Mouse (Mus musculus): ENCODE data around the gene Evx2. TPM values are rescaled to one million over a fixed set of nuclear protein-coding genes. Genes with fewer than 3 reads are reported as not detected.

Evx2 gene
- not detected for total RNA-seq (2023)

DNA sequence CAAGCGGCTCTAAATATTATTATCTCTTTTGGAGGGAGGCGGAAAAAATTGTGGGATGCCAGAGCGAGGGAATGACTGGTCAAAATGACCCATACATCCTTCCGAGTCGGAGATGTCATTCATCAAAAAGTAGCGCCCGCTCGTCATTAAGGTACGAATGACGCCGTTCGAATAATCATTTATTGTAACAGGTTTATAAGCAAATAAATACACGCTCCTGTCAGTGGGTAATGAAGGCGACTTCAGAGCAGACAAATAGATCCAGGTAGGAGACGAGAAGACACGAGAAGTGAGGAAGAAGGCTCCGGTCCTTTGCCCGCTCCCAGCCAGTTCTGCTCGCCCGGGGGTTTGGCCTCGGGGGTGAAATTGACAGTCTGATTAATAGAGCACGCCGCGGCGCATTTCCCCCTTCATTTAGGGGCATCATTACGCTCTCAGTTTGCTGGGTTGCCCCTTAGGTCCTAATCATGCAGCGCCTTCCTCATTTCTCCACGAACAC, at the start of gene Evx2:
Gene Evx2, minus strand, starts transcription at position 51 of the 499 bp plus-strand sequence.

DNA sequence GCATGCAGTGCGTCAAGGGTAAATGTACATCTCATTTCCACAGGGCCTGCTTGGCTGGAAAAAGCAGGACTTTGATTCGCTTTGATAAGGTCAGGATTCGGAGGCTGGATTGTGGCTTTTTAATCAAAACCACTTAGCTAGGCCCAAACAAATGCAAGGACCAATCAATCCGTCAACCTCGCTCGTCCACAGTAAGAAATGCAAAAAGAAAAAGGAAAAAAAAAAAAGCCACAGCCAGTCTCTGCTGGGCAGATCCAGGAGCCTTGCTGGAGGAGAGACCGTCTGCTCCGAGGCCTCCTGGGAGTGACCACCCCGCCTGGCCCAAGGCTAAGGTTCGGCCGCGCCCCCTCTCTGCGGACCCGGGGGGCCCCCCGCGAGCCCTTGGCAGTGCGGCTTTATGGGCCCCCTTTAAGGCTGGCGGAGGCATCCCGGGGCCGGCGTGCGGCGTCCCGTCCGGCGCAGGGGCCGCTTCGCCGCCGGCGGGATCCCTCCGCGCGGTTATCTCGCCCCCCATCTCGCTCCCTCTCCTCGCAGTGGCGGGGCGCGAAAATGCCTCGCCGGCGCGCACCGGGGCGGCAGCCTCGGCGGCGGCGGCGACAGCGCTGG, 45.1 kb upstream of the Evx2 start, which contains the start of gene Hoxd8:
Gene Hoxd8, plus strand, starts transcription at position 223 of the 606 bp plus-strand sequence.

DNA sequence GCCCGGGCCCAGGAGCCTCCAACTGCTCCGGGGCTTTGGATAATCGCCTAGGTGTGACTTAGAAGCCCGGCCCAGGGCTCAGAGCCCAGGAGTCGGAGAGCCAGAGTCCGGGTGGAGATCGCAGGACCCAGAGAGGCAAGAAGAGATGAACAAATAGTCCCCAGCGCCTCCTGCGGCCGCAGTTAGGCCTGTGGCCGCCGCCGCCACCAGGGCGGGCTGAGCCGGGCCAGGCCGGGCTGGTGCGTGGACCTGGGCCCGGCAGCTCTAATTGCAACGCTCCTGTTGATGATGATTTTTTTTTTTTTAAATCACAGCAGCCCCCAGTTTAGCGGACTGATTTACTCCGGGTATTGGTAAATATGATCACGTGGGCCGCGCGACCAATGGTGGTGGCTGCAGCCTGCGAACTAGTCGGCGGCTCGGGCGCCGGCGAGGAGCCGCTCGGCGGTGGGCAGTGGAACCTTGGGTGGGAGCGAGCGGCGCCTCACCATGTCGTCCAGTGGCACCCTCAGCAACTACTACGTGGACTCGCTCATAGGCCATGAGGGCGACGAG, 38.3 kb upstream of the Evx2 start, which contains the start of gene Hoxd9:
Gene Hoxd9, plus strand, starts transcription at position 161 of the 555 bp plus-strand sequence.

DNA sequence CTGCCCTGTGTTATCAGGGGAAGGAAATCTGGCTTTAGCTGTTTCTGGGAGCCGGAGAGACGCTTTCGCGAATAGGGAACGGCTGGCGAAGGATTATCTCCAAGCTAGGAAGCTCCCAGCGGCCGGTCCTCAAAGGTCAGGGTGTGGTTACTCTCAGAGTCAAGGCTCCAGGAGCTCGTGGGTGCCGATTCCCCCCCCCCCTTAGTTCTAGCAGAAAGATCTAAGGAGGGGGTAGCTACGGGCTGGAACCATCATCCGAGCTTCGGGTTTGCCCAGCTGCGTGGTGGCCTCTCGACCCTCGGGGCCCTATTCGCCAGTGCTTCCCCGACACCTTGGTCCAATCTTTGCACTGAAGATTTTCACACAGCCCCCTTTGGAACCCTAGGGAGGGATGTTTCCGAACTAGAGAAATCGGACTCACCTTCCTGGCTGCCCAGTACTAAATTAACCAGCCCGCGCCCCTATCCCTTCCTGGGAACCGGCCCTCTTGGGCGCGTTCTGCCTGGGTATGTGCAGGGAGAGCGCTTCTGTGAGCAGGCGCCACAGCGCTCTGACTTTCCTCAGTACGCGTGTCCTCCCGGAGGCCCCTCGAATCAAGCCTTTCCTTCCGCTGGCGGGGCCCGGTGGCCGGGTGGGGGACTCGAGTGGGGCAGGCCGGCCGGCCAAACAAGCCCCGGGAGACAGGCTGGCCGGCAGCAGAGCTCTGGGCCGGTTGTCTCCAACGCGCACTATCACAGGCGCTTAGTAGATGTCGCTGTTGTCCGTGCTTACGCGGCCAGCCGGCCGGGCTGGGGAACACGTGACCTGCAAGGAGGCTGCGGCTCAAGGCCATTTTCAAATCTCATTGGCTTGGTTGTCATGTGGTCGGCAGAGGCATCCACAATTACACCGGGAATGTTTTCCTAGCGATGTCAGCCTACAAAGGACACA, 31.9 kb upstream of the Evx2 start, which contains the start of gene Hoxd10:
Gene Hoxd10, plus strand, starts transcription at position 903 of the 930 bp plus-strand sequence.

DNA sequence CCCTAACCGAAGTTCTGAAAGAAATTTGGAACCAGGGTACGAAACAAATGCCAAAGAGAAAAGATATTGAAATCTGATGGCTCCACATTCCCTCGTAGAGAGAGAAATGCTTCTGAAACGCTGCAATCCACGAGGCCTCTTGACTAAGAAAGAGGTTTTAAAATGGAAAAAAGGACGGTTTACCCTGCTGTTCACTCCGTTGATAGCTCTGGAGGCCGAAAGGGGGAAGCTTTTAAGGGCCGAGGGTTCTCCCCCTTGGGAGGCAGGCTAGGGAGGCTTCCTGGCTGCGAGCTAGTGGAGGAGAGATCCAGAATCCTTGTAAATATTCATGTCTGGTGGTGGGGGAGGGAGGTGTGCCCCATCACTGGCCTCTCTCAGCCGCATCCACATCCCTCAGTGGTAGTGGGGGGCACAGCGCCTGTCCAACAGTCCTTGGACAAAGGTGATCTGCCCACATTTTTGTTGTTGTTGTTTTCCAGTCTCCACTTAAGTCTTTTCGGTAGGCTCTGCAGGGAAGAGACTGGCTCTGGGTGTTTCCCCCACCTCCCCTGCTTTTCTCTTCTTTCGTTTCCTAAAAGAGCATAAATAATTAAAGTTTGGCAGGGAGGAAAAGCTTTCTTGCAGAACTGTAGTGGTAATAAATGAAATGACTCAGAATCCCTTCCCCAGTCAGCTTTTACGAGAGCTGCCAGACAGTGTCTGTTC, 19.7 kb upstream of the Evx2 start, which contains the start of gene Hoxd11:
Gene Hoxd11, plus strand, starts transcription at position 667 of the 705 bp plus-strand sequence.

DNA sequence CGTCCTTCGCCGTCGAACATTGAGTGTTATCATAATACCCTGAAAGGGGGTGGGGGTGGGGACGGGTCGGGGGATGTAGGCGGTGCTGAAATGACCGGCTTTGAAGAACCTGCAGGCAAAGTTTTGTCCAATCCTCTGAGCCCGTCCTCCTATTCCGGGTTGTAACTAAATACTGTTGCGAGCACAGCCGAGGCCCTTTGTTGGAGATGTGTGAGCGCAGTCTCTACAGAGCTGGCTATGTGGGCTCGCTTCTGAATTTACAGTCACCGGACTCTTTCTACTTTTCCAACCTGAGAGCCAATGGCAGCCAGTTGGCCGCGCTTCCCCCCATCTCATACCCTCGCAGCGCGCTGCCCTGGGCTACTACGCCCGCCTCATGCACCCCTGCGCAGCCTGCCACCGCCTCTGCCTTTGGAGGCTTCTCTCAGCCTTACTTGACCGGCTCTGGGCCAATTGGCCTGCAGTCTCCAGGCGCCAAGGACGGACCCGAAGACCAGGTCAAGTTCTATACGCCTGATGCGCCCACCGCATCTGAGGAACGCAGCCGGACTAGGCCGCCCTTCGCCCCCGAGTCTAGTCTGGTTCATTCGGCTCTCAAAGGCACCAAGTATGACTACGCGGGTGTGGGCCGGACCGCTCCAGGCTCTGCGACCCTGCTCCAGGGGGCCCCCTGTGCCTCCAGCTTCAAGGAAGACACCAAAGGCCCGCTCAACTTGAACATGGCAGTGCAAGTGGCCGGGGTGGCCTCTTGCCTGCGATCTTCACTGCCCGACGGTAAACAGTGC, 15.7 kb upstream of the Evx2 start, which contains the start of gene Hoxd12:
Gene Hoxd12, plus strand, starts transcription at position 133 of the 785 bp plus-strand sequence.

DNA sequence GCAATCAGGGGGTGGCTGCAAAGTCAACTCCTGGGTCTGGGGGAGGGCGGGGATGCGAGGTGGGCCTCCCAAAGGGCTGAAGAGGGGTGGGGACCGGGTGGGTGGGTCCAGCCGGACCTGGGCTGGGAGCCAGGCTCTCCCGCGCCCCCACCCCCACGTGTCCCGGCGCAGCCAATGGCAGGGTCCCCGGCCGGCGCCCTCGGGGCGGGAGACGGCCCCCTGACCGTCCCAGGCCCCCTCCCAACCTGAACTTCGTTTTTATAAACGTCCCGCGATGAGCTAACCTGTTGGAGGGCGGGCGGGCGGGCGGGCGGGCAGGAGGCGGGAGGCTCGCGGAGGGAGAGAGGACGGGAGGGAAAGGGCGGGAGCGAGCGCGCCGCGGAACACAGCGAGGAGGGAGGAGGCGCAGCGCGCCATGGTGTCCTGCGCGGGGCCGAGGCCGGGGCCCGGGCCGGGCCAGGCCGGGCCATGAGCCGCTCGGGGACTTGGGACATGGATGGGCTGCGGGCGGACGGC, 8.5 kb upstream of the Evx2 start, which contains the start of gene Hoxd13:
Gene Hoxd13, plus strand, starts transcription at position 469 of the 516 bp plus-strand sequence.

Other genes starting within 250 kb of the Evx2 start
- gene Lnpk, start 80.1 kb downstream of the Evx2 start, total RNA-seq (2023) = 10 to 100 TPM; 13.2 to 17.2 TPM
- not detected for gene Hoxd13, start 8.8 kb upstream of the Evx2 start, total RNA-seq (2023)
- gene Hoxd12, start 15.5 kb upstream of the Evx2 start, total RNA-seq (2023) = not detected
- not detected for gene Hoxd11, start 20.0 kb upstream of the Evx2 start, total RNA-seq (2023)
- not detected for gene Hoxd10, start 32.4 kb upstream of the Evx2 start, total RNA-seq (2023)
- not detected for gene Hoxd9, start 38.2 kb upstream of the Evx2 start, total RNA-seq (2023)
- gene Hoxd8, start 45.1 kb upstream of the Evx2 start, total RNA-seq (2023) = not detected
- not detected for gene Hoxd3, start 52.4 kb upstream of the Evx2 start, total RNA-seq (2023)
- gene Hoxd4, start 52.4 kb upstream of the Evx2 start, total RNA-seq (2023) = not detected
- not detected for gene Gm28230, start 67.2 kb upstream of the Evx2 start, total RNA-seq (2023)
- not detected for gene Hoxd1, start 103.4 kb upstream of the Evx2 start, total RNA-seq (2023)
- 10 to 100 TPM; 20.9 to 21.2 TPM for gene Mtx2, start 166.2 kb upstream of the Evx2 start, total RNA-seq (2023)

Measured in monocyte, adult 59 days (primary cell).